Mouse (Mus musculus) E14TG2a.4 (cell line): ENCODE data around the gene Pla2g16.

Experiments
- H3K27me3 ChIP-seq: 2 replicates; pipeline ENCODE4 v1.6.1; 2014; ENCODE audit warnings: low read length, control low read depth; ENCODE audit not compliant: insufficient read depth
- H3K36me3 ChIP-seq: 2 replicates; pipeline ENCODE4 v1.6.1; 2014; ENCODE audit warnings: low read length, control low read depth; ENCODE audit not compliant: insufficient read depth
- H3K4me1 ChIP-seq: replicated peaks from 2 replicates; pipeline ENCODE4 v1.6.1; 2014; ENCODE audit warnings: low read depth, low read length, control low read depth
- H3K4me3 ChIP-seq: replicated peaks from 2 replicates; pipeline ENCODE4 v1.5.1; 2014; ENCODE audit warnings: mild to moderate bottlenecking, low read length
- H3K9me3 ChIP-seq: 2 replicates; pipeline ENCODE4 v1.6.1; 2014; ENCODE audit warnings: low read length, control low read depth
- CTCF ChIP-seq: conservative IDR thresholded peaks from 2 replicates; pipeline ENCODE4 v1.5.1; 2014; ENCODE audit warnings: low read length
- NANOG ChIP-seq: IDR thresholded peaks from 2 replicates; pipeline ENCODE4 v1.6.1; 2014; ENCODE audit warnings: borderline replicate concordance, low read length, mixed read lengths
- POU5F1 ChIP-seq: IDR thresholded peaks from 2 replicates; pipeline ENCODE4 v1.6.1; 2014; ENCODE audit warnings: low read length, borderline replicate concordance

Pla2g16 gene

GRCm38 (mm10) chr19:7557328-7557822 lies at the start of gene Pla2g16:
Gene Pla2g16 (plus strand): TSS chr19:7557459.
- Histone ChIP-seq H3K27me3 (peaks cover 53% of the 10 kb centered on the region), H3K9me3 (no peaks in the 10 kb centered on the region), H3K36me3 (peaks cover 5% of the 10 kb centered on the region), H3K4me1 (peaks cover 31% of the 10 kb centered on the region), H3K4me3 (peak within 1 kb of the TSS; percentile 81)
- TF ChIP-seq CTCF (no peak), NANOG (no peak), POU5F1 (no peak)

GRCm38 (mm10) chr19:7508026-7508425 lies 49.2 kb upstream of the Pla2g16 start:
- peaks cover 37% of the 10 kb centered on the region for H3K36me3 ChIP-seq
- H3K27me3 ChIP-seq = no peaks in the 10 kb centered on the region
- TF ChIP-seq NANOG = no peak
- peak; percentile 43 for TF ChIP-seq CTCF
- no peak for TF ChIP-seq POU5F1
- peaks cover 10% of the 10 kb centered on the region for H3K4me1 ChIP-seq
- H3K9me3 ChIP-seq = no peaks in the 10 kb centered on the region
- H3K4me3 ChIP-seq = no peak overlapping the region

GRCm38 (mm10) chr19:7516437-7516836 lies 40.8 kb upstream of the Pla2g16 start:
- TF ChIP-seq CTCF (no peak), NANOG (no peak), POU5F1 (no peak)
- Histone ChIP-seq H3K27me3 (no peaks in the 10 kb centered on the region), H3K4me1 (peaks cover 30% of the 10 kb centered on the region)

GRCm38 (mm10) chr19:7521619-7522018 lies 35.6 kb upstream of the Pla2g16 start:
- H3K4me3 ChIP-seq = no peak overlapping the region
- no peak for TF ChIP-seq CTCF
- no peak for TF ChIP-seq NANOG
- TF ChIP-seq POU5F1 = no peak
- no peaks in the 10 kb centered on the region for H3K9me3 ChIP-seq
- H3K27me3 ChIP-seq = no peaks in the 10 kb centered on the region
- peaks cover 79% of the 10 kb centered on the region for H3K36me3 ChIP-seq
- H3K4me1 ChIP-seq = peaks cover 15% of the 10 kb centered on the region

More at GRCm38 (mm10) chr19:7516437-7516836, 40.8 kb upstream of the Pla2g16 start:
- Histone ChIP-seq H3K9me3 (no peaks in the 10 kb centered on the region), H3K4me3 (no peak overlapping the region), H3K36me3 (peaks cover 55% of the 10 kb centered on the region)

GRCm38 (mm10) chr19:7522856-7523255 lies 34.4 kb upstream of the Pla2g16 start:
- H3K9me3 ChIP-seq = no peaks in the 10 kb centered on the region
- no peak for TF ChIP-seq CTCF
- TF ChIP-seq POU5F1 = no peak
- no peak for TF ChIP-seq NANOG
- H3K36me3 ChIP-seq = peaks cover 83% of the 10 kb centered on the region
- no peak overlapping the region for H3K4me3 ChIP-seq
- H3K27me3 ChIP-seq = no peaks in the 10 kb centered on the region
- H3K4me1 ChIP-seq = peaks cover 7% of the 10 kb centered on the region; the same call in 1 of the 2 replicates

GRCm38 (mm10) chr19:7523292-7523691 lies 34.0 kb upstream of the Pla2g16 start:
- H3K4me1 ChIP-seq = peaks cover 5% of the 10 kb centered on the region; the same call in 1 of the 2 replicates
- H3K4me3 ChIP-seq = no peak overlapping the region
- peaks cover 84% of the 10 kb centered on the region for H3K36me3 ChIP-seq
- H3K27me3 ChIP-seq = no peaks in the 10 kb centered on the region
- H3K9me3 ChIP-seq = no peaks in the 10 kb centered on the region
- TF ChIP-seq CTCF = peak; percentile 32
- no peak for TF ChIP-seq NANOG

GRCm38 (mm10) chr19:7523781-7524180 lies 33.5 kb upstream of the Pla2g16 start:
- no peaks in the 10 kb centered on the region; the same call in 1 of the 2 replicates for H3K4me1 ChIP-seq
- no peak overlapping the region for H3K4me3 ChIP-seq
- H3K36me3 ChIP-seq = peaks cover 84% of the 10 kb centered on the region
- no peak for TF ChIP-seq NANOG
- no peak for TF ChIP-seq CTCF
- TF ChIP-seq POU5F1 = no peak
- no peaks in the 10 kb centered on the region for H3K9me3 ChIP-seq
- H3K27me3 ChIP-seq = no peaks in the 10 kb centered on the region

- H3K4me1 ChIP-seq = no peaks in the 10 kb centered on the region
- no peaks in the 10 kb centered on the region for H3K9me3 ChIP-seq
- H3K27me3 ChIP-seq = no peaks in the 10 kb centered on the region
- TF ChIP-seq CTCF = no peak
- TF ChIP-seq NANOG = no peak
- TF ChIP-seq POU5F1 = no peak
- H3K4me3 ChIP-seq = no peak overlapping the region
- H3K36me3 ChIP-seq = peaks cover 84% of the 10 kb centered on the region
Observed at GRCm38 (mm10) chr19:7524879-7525278, 32.4 kb upstream of the Pla2g16 start.

GRCm38 (mm10) chr19:7528639-7529428 lies 28.4 kb upstream of the Pla2g16 start:
- TF ChIP-seq POU5F1 = no peak
- peak; percentile 67 for TF ChIP-seq CTCF
- Histone ChIP-seq H3K4me1 (no peaks in the 10 kb centered on the region; the same call in 1 of the 2 replicates), H3K9me3 (no peaks in the 10 kb centered on the region), H3K36me3 (peaks cover 88% of the 10 kb centered on the region), H3K27me3 (no peaks in the 10 kb centered on the region), H3K4me3 (no peak overlapping the region)
